Mouse (Mus musculus) limb, embryonic 14.5 days (tissue): ENCODE measurements at regions not wholly inside any gene's neighbourhood (a gene's known extent, or its start where the extent isn't known, plus 50 kb on each side); places are given as distances from the start of the nearest gene placed in this dataset.
A peak's percentile ranks its signal among the peaks of the same experiment; 100 is the strongest.

Source experiments
- ATAC-seq: fragments of 200-750 bp; cut with Nextera tagmentation; 2 replicates; pipeline ENCODE4 v1.8.0; 2017; ENCODE audit warnings: low read depth, moderate number of reproducible peaks, moderate TSS enrichment; ENCODE audit not compliant: low FRiP score
- DNase-seq: peaks from one replicate; pipeline ENCODE4 v3.0.0-alpha.2; 2015; ENCODE audit warnings: low spot score
- H3K27ac ChIP-seq: fragments of 300-500 bp; sonication (generic); replicated peaks from 2 replicates; pipeline ENCODE4 v1.5.1; 2014; ENCODE audit warnings: low read depth, mild to moderate bottlenecking, low read length, moderate library complexity, mixed read lengths
- H3K27me3 ChIP-seq: fragments of 300-500 bp; sonication (generic); 2 replicates; pipeline ENCODE4 v1.6.1; 2014; ENCODE audit warnings: low read length, mixed read lengths; ENCODE audit not compliant: control insufficient read depth, insufficient read depth
- H3K36me3 ChIP-seq: fragments of 300-500 bp; sonication (generic); 2 replicates; pipeline ENCODE4 v1.6.1; 2014; ENCODE audit warnings: mild to moderate bottlenecking, low read length, moderate library complexity, mixed read lengths; ENCODE audit not compliant: control insufficient read depth, insufficient read depth
- H3K4me1 ChIP-seq: fragments of 300-500 bp; sonication (generic); 2 replicates; pipeline ENCODE4 v1.6.1; 2014; ENCODE audit warnings: antibody characterized with exemption, low read length, mixed read lengths; ENCODE audit not compliant: control insufficient read depth, insufficient read depth
- H3K4me2 ChIP-seq: fragments of 300-500 bp; sonication (generic); replicated peaks from 2 replicates; pipeline ENCODE4 v1.6.1; 2014; ENCODE audit warnings: low read depth, mild to moderate bottlenecking, low read length, moderate library complexity; ENCODE audit not compliant: severe bottlenecking
- H3K4me3 ChIP-seq: fragments of 300-500 bp; sonication (generic); replicated peaks from 2 replicates; pipeline ENCODE4 v1.5.1; 2014; ENCODE audit warnings: low read length
- H3K9ac ChIP-seq: fragments of 300-500 bp; sonication (generic); 2 replicates; pipeline ENCODE4 v1.6.1; 2014; ENCODE audit warnings: mild to moderate bottlenecking, low read depth, low read length, moderate library complexity; ENCODE audit not compliant: severe bottlenecking
- H3K9me3 ChIP-seq: fragments of 300-500 bp; sonication (generic); 2 replicates; pipeline ENCODE4 v1.6.1; 2016; ENCODE audit warnings: low read length; ENCODE audit not compliant: control insufficient read depth
- POLR2A ChIP-seq: fragments of 200-500 bp; IDR thresholded peaks from 2 replicates; pipeline ENCODE4 v1.8.0; 2012; ENCODE audit warnings: inconsistent platforms, mild to moderate bottlenecking, moderate library complexity, borderline replicate concordance; ENCODE audit not compliant: insufficient read depth, insufficient read length; ENCODE audit errors: extremely low read depth
- WGBS: fragments of 180-500 bp; shearing (Covaris S2); extraction: QIAGEN DNeasy Blood & Tissue Kit; methylation state at CpG from one replicate; pipeline ENCODE4 v1.1.7; 2014; 5-methylcytosine and 5-hydroxymethylcytosine counted together

GRCm38 (mm10) chr7:36971772-36972171 is 273.9 kb downstream of the Tshz3 start:
- WGBS: 49% methylated on average over 7 of the region's 7 CpGs
- Histone ChIP-seq H3K9me3 (no peaks in the 10 kb centered on the region), H3K4me1 (peaks cover 7% of the 10 kb centered on the region), H3K27me3 (no peaks in the 10 kb centered on the region), H3K4me3 (no peak overlapping the region), H3K4me2 (no peak overlapping the region), H3K9ac (no peak overlapping the region), H3K27ac (no peak overlapping the region), H3K36me3 (no peaks in the 10 kb centered on the region)
- no peak for TF ChIP-seq POLR2A
- DNase-seq (no peak), ATAC-seq (no peak)

GRCm38 (mm10) chr7:36973654-36974320 is 275.9 kb downstream of the Tshz3 start:
- no peaks in the 10 kb centered on the region for H3K27me3 ChIP-seq
- WGBS: 49% methylated on average over 10 of the region's 10 CpGs
- DNase-seq (no peak), ATAC-seq (no peak)
- H3K9ac ChIP-seq: no peak overlapping the region
- H3K9me3 ChIP-seq: no peaks in the 10 kb centered on the region
- no peak overlapping the region for H3K27ac ChIP-seq
- TF ChIP-seq POLR2A: no peak
- H3K4me1 ChIP-seq: peaks cover 7% of the 10 kb centered on the region
- H3K4me2 ChIP-seq: no peak overlapping the region
- no peaks in the 10 kb centered on the region for H3K36me3 ChIP-seq
- no peak overlapping the region for H3K4me3 ChIP-seq

GRCm38 (mm10) chr7:36974573-36974972 is 276.7 kb downstream of the Tshz3 start:
- no peak for TF ChIP-seq POLR2A
- no peak overlapping the region for H3K4me3 ChIP-seq
- DNase-seq (no peak), ATAC-seq (no peak)
- H3K27ac ChIP-seq: no peak overlapping the region
- no peak overlapping the region for H3K4me2 ChIP-seq
- no peaks in the 10 kb centered on the region for H3K27me3 ChIP-seq
- WGBS: 46% methylated on average over 4 of the region's 4 CpGs
- peaks cover 7% of the 10 kb centered on the region for H3K4me1 ChIP-seq
- H3K9ac ChIP-seq: no peak overlapping the region
- H3K9me3 ChIP-seq: no peaks in the 10 kb centered on the region
- H3K36me3 ChIP-seq: no peaks in the 10 kb centered on the region

GRCm38 (mm10) chr7:36975475-36975874 is 277.6 kb downstream of the Tshz3 start:
- ATAC-seq (no peak), DNase-seq (no peak)
- H3K27me3 ChIP-seq: no peaks in the 10 kb centered on the region
- no peak for TF ChIP-seq POLR2A
- H3K9me3 ChIP-seq: no peaks in the 10 kb centered on the region
- peaks cover 7% of the 10 kb centered on the region for H3K4me1 ChIP-seq
- H3K9ac ChIP-seq: no peak overlapping the region
- WGBS: 34% methylated on average over 5 of the region's 5 CpGs
- H3K4me3 ChIP-seq: no peak overlapping the region
- H3K27ac ChIP-seq: no peak overlapping the region
- no peak overlapping the region for H3K4me2 ChIP-seq
- no peaks in the 10 kb centered on the region for H3K36me3 ChIP-seq

- no peaks in the 10 kb centered on the region for H3K36me3 ChIP-seq
- no peak overlapping the region for H3K27ac ChIP-seq
- H3K4me3 ChIP-seq: no peak overlapping the region
- ATAC-seq (no peak), DNase-seq (peak; percentile 44)
- H3K4me1 ChIP-seq: no peaks in the 10 kb centered on the region
- H3K9ac ChIP-seq: no peak overlapping the region
- no peak for TF ChIP-seq POLR2A
- H3K27me3 ChIP-seq: no peaks in the 10 kb centered on the region
- no peak overlapping the region for H3K4me2 ChIP-seq
- H3K9me3 ChIP-seq: no peaks in the 10 kb centered on the region
- 25% methylated on average over 12 of the region's 12 CpGs for WGBS
Observed at GRCm38 (mm10) chr7:36977819-36978218, 279.9 kb downstream of the Tshz3 start.

- no peak for DNase-seq
- no peak overlapping the region for H3K9ac ChIP-seq
- no peaks in the 10 kb centered on the region for H3K27me3 ChIP-seq
- no peak overlapping the region for H3K4me2 ChIP-seq
- TF ChIP-seq POLR2A: no peak
- no peaks in the 10 kb centered on the region for H3K36me3 ChIP-seq
- peaks cover 3% of the 10 kb centered on the region; the same call in 1 of the 2 replicates for H3K9me3 ChIP-seq
- no peak for ATAC-seq
- WGBS: 86% methylated on average over 1 of the region's 1 CpGs
- no peaks in the 10 kb centered on the region for H3K4me1 ChIP-seq
- no peak overlapping the region for H3K4me3 ChIP-seq
- H3K27ac ChIP-seq: no peak overlapping the region
Observed at GRCm38 (mm10) chr7:36989380-36989779, 291.5 kb downstream of the Tshz3 start.
